Comparison of ENCODE assay signal across 11 mouse cellular contexts in the genomic region with DNA sequence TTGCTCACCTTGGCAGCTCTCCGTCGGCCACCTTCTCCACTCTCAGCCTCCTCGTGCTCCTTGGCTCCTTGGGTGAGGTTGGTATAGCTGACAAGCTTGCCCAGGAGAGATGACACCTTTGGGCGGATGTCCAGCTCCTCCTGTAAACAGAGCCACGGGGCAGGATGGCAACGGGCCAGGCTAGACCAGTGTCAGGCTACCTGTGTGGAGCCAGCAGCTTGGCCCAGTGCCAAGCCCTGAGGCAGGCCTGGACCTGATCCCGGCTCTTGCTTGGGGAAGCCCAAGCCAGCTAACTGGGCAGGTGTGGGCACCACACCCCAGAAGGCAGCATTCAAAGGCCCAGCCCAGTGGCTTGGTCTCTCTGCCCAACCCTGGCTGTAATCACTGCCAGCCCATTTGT. TPM values are rescaled to one million over a fixed set of nuclear protein-coding genes. Genes with fewer than 3 reads are reported as not detected.
DNase-seq lines count a peak whose midpoint lies in the region; ATAC-seq lines count a peak whose summit lies in the region.
"Had no signal": no experiment of that assay in that cellular context is flagged by ENCODE, and none has a peak within 500 bp of the region (broad histone marks: within the 10 kb centered on the region; RNA-seq: fewer than 3 reads in every experiment).

No protein-coding gene starts in this region.

- H3K27ac ChIP-seq in intestine, embryonic 16.5 days (ENCODE audit: low read length): no peak overlapping the region
- H3K27ac ChIP-seq in forebrain, embryonic 14.5 days (ENCODE audit: low read depth, low read length): no peak overlapping the region
- H3K27ac ChIP-seq: midbrain, embryonic 12.5 days had no signal

- peak; percentile 53; the same call in 1 of the 2 replicates for ATAC-seq in intestine, embryonic 16.5 days
- ATAC-seq in forebrain, embryonic 14.5 days: no peak

- H3K4me1 ChIP-seq in intestine, embryonic 16.5 days (ENCODE audit: control insufficient read depth, insufficient read depth, low read length): no peaks in the 10 kb centered on the region; the same call in 1 of the 2 replicates
- no peaks in the 10 kb centered on the region for H3K4me1 ChIP-seq in forebrain, embryonic 14.5 days (ENCODE audit: control insufficient read depth, insufficient read depth, low read length)
- H3K4me1 ChIP-seq: midbrain, embryonic 12.5 days had no signal

- 0 out of 2 replicates have a peak, but pooled peaks cover 4% of the 10 kb centered on the region for H3K36me3 ChIP-seq in intestine, embryonic 16.5 days (ENCODE audit: control insufficient read depth, insufficient read depth, low read length)
- H3K36me3 ChIP-seq in forebrain, embryonic 14.5 days (ENCODE audit: control insufficient read depth, insufficient read depth, low read length): no peaks in the 10 kb centered on the region
- H3K36me3 ChIP-seq: midbrain, embryonic 12.5 days had no signal

- H3K27me3 ChIP-seq in intestine, embryonic 16.5 days (replicated peaks; ENCODE audit: control insufficient read depth, insufficient read depth, low read length): no peaks in the 10 kb centered on the region
- no peaks in the 10 kb centered on the region for H3K27me3 ChIP-seq in forebrain, embryonic 14.5 days (replicated peaks; ENCODE audit: control insufficient read depth, insufficient read depth, low read length)

- no peak overlapping the region for H3K4me2 ChIP-seq in intestine, embryonic 16.5 days (ENCODE audit: low read depth, low read length)
- H3K4me2 ChIP-seq in forebrain, embryonic 14.5 days (ENCODE audit: low read length): no peak overlapping the region
- H3K4me2 ChIP-seq: midbrain, embryonic 12.5 days had no signal

- no peak overlapping the region for H3K9ac ChIP-seq in intestine, embryonic 16.5 days (ENCODE audit: low read depth, low read length)
- no peak overlapping the region for H3K9ac ChIP-seq in forebrain, embryonic 14.5 days (ENCODE audit: low read length)
- H3K9ac ChIP-seq: midbrain, embryonic 12.5 days had no signal

- peak; percentile 94 for DNase-seq in gastrocnemius, adult 18-20 months (ENCODE audit: low spot score)
- DNase-seq in gastrocnemius, postnatal 4 days (ENCODE audit: low spot score in 2 of 2): no peak
- DNase-seq in cerebellum, adult 11-12 months: peak; percentile 87
- peak; percentile 64 for DNase-seq in ovary, postnatal 36 days (ENCODE audit: low spot score)
- no peak for DNase-seq in forebrain, embryonic 14.5 days (ENCODE audit: low spot score)
- no peak for DNase-seq in embryo, embryonic 10.5 days (ENCODE audit: low spot score)
- DNase-seq in left cerebral cortex, adult 8-10 months (ENCODE audit: low spot score in 2 of 2): no peak

- H3K4me3 ChIP-seq in intestine, embryonic 16.5 days (ENCODE audit: low read length): no peak overlapping the region
- H3K4me3 ChIP-seq in forebrain, embryonic 14.5 days (ENCODE audit: low read depth, low read length): no peak overlapping the region
- H3K4me3 ChIP-seq: midbrain, embryonic 12.5 days had no signal

- 72% methylated on average over 7 of the region's 7 CpGs for whole genome bisulfite sequencing in intestine, embryonic 16.5 days
- WGBS in forebrain, embryonic 14.5 days: 77% methylated on average over 7 of the region's 7 CpGs

- no peaks in the 10 kb centered on the region for H3K9me3 ChIP-seq in intestine, embryonic 16.5 days (ENCODE audit: control insufficient read depth, low read length)
- H3K9me3 ChIP-seq in forebrain, embryonic 14.5 days (replicated peaks; ENCODE audit: control insufficient read depth, low read length): no peaks in the 10 kb centered on the region
- H3K9me3 ChIP-seq: midbrain, embryonic 12.5 days had no signal

RNA-seq across cellular contexts. Expression of a gene that starts 6.5 kb away (rescaled TPM):
- 10 to 100 TPM in 1 of 2 experiments, 1 to 10 TPM in 1; 8.7 to 16.1 TPM for total RNA-seq in gastrocnemius, adult 18-20 months (2021)
- 10 to 100 TPM; 30.7 to 40.6 TPM for total RNA-seq in gastrocnemius, postnatal 4 days (2021)
- polyA plus RNA-seq in intestine, embryonic 16.5 days (2015; fragmentation: Nextera tagmentation; extraction: Ambion mirVana): 19.4 and 21.8 TPM in 2 replicates
- 5.1 and 9.4 TPM in 2 replicates for polyA plus RNA-seq in forebrain, embryonic 14.5 days (2014; fragmentation: Nextera tagmentation; extraction: Ambion mirVana)
- 10 to 100 TPM; 18.8 to 23.8 (median 20.6) TPM for total RNA-seq in left cerebral cortex, adult 8-10 months (2022)

RNA-seq across cellular contexts. Expression of a gene that starts 16.2 kb away (rescaled TPM):
- total RNA-seq in gastrocnemius, adult 18-20 months (2021): under 1 TPM; 0.16 to 0.66 TPM
- 1 to 10 TPM; 1.5 to 1.7 TPM for total RNA-seq in gastrocnemius, postnatal 4 days (2021)
- 1.7 and 2.8 TPM in 2 replicates for polyA plus RNA-seq in intestine, embryonic 16.5 days (2015; fragmentation: Nextera tagmentation; extraction: Ambion mirVana)
- 0.17 and 0.48 TPM in 2 replicates for polyA plus RNA-seq in forebrain, embryonic 14.5 days (2014; fragmentation: Nextera tagmentation; extraction: Ambion mirVana)
- total RNA-seq in left cerebral cortex, adult 8-10 months (2022): 10 to 100 TPM; 19.5 to 27.1 (median 23.5) TPM

RNA-seq across cellular contexts. Expression of a gene that starts 19.9 kb away (rescaled TPM):
- total RNA-seq in gastrocnemius, adult 18-20 months (2021): not detected
- not detected for total RNA-seq in gastrocnemius, postnatal 4 days (2021)
- polyA plus RNA-seq in intestine, embryonic 16.5 days (2015; fragmentation: Nextera tagmentation; extraction: Ambion mirVana): not detected in 2 replicates
- polyA plus RNA-seq in forebrain, embryonic 14.5 days (2014; fragmentation: Nextera tagmentation; extraction: Ambion mirVana): not detected in 2 replicates
- total RNA-seq in left cerebral cortex, adult 8-10 months (2022): under 1 TPM in 1 of 4 experiments, not detected in 3; 0.23 TPM
- polyA plus RNA-seq: C2C12; heart, embryonic 14.5 days; midbrain, embryonic 12.5 days had no signal

RNA-seq across cellular contexts. Expression of a gene that starts 21.1 kb away (rescaled TPM):
- total RNA-seq in gastrocnemius, adult 18-20 months (2021): 10 to 100 TPM; 19.4 to 27.2 TPM
- 10 to 100 TPM; 26.8 to 29.8 TPM for total RNA-seq in gastrocnemius, postnatal 4 days (2021)
- polyA plus RNA-seq in intestine, embryonic 16.5 days (2015; fragmentation: Nextera tagmentation; extraction: Ambion mirVana): 115 and 116 TPM in 2 replicates
- 48.2 and 57.8 TPM in 2 replicates for polyA plus RNA-seq in forebrain, embryonic 14.5 days (2014; fragmentation: Nextera tagmentation; extraction: Ambion mirVana)
- total RNA-seq in left cerebral cortex, adult 8-10 months (2022): 10 to 100 TPM; 82.5 to 92.6 (median 90.1) TPM

RNA-seq across cellular contexts. Expression of a gene that starts 25.7 kb away (rescaled TPM):
- total RNA-seq in gastrocnemius, adult 18-20 months (2021): under 1 TPM in 1 of 2 experiments, not detected in 1; 0.37 TPM
- total RNA-seq in gastrocnemius, postnatal 4 days (2021): under 1 TPM in 1 of 2 experiments, not detected in 1; 0.44 TPM
- polyA plus RNA-seq in intestine, embryonic 16.5 days (2015; fragmentation: Nextera tagmentation; extraction: Ambion mirVana): 3.1 and 6.2 TPM in 2 replicates
- 1.9 and 2.5 TPM in 2 replicates for polyA plus RNA-seq in forebrain, embryonic 14.5 days (2014; fragmentation: Nextera tagmentation; extraction: Ambion mirVana)
- 1 to 10 TPM in 1 of 4 experiments, under 1 TPM in 2, not detected in 1; 0.67 to 1.2 (median 0.98) TPM for total RNA-seq in left cerebral cortex, adult 8-10 months (2022)

Comparison
In these comparisons a context has a peak if more than half of its experiments do, and no peak if none do; other contexts are left out.
1. DNase-seq: peak in gastrocnemius, adult 18-20 months (single experiment), cerebellum, adult 11-12 months (single experiment) and ovary, postnatal 36 days (single experiment); none in gastrocnemius, postnatal 4 days (0 of 2), forebrain, embryonic 14.5 days (single experiment), embryo, embryonic 10.5 days (single experiment) and left cerebral cortex, adult 8-10 months (0 of 2).
2. RNA of a gene that starts 16.2 kb away (total RNA-seq): 19.5 to 27.1 TPM in left cerebral cortex, adult 8-10 months; 1.5 to 1.7 TPM in gastrocnemius, postnatal 4 days and 0.16 to 0.66 TPM in gastrocnemius, adult 18-20 months; every median in the first group is over 4 times any median in the second.